Mouse (Mus musculus): ENCODE data around the gene Mbd4.

Mbd4 gene

GRCm38 (mm10) chr6:115814104-115814503 lies 39.1 kb downstream of the Mbd4 start:
- no peak for DNase-seq (ENCODE audit: extremely low read depth, low read depth, low spot score)

GRCm38 (mm10) chr6:115811606-115812005 lies 41.6 kb downstream of the Mbd4 start:
- no peak for DNase-seq (ENCODE audit: extremely low read depth, low read depth, low spot score)

- DNase-seq (ENCODE audit: extremely low read depth, low read depth, low spot score): peak; percentile 63
Observed at GRCm38 (mm10) chr6:115808488-115809231, 44.5 kb downstream of the Mbd4 start, which contains the start of gene Rpl32. TSS of gene Rpl32 (minus strand) at chr6:115808747.

- no peak for DNase-seq (ENCODE audit: extremely low read depth, low read depth, low spot score)
Observed at GRCm38 (mm10) chr6:115808196-115808487, 45.0 kb downstream of the Mbd4 start.

GRCm38 (mm10) chr6:115807464-115808195 lies 45.5 kb downstream of the Mbd4 start:
- DNase-seq (ENCODE audit: extremely low read depth, low read depth, low spot score): no peak

DNA sequence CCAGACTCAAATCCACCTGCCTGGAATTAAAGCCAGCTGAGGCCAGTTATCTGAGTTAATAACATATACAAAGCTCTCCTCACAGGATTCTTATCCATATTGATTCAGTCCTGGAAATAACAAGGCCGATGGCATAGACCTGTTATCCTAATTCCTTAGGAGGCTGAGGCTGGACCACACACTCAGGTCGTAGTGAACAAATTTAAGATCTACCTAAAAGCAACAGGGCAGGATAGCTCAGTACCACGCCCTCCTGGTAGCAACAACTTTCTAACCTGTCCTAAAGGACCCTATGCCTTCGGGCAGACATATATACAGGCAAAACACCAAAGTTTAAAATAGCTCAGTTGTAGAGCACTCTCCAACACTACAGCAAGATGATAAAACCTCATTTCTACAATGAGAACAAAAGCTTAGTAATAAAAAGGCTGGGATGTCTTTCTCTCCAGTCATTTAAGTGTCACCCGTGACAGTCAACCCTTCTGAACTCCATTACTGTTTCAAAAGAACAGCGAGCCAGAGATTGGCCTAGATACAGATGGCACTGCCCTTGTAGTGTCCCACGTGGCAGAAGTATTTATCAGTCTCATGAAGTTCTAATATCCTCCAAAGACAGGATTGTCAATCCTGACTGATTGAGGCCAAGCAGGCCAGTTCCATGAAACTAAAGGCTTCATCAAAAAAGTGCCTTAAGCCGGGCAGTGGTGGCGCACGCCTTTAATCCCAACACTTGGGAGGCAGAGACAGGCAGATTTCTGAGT lies 48.6 kb downstream of the Mbd4 start:
- DNase-seq (ENCODE audit: extremely low read depth, low read depth, low spot score): no peak

DNA sequence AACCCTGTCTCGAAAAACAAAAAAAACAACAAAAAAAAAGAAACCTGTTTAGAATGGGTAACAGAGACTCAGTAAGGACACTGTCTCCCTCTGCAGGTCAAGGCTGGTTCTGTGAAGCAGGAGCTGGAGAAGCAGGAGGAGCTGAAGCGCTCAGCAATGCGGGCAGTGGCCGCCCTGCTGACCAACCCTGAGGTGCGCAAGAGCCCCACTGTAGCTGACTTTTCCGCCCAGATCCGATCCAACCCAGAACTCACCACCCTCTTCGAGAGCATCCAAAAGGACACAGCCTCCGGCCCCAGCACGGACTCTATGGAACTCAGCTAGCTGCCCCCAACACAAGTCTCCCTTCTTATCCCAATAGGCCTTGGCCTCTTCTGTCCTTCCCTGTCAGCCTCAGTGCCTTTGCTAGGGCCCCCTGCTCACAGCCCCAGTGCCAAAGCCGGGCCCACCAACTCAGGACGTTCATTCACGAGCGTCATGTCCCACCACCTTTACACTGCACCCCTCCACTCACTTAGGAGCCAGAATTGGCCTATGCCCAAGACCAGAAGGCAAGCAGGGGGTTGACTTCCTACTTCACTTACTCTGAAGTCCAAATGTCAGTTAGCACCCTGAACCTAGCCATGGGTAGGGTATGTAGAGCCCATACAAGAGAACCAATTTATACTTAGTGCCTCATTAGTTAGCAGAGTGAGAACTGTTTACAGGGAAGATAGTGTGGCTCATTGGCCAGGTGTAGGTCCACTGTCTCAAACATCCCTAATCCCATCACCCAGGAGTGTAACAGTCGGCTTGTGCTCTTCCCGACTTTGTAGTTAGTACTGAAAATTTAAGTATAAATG lies 49.4 kb downstream of the Mbd4 start:
- no peak for DNase-seq (ENCODE audit: extremely low read depth, low read depth, low spot score)

DNA sequence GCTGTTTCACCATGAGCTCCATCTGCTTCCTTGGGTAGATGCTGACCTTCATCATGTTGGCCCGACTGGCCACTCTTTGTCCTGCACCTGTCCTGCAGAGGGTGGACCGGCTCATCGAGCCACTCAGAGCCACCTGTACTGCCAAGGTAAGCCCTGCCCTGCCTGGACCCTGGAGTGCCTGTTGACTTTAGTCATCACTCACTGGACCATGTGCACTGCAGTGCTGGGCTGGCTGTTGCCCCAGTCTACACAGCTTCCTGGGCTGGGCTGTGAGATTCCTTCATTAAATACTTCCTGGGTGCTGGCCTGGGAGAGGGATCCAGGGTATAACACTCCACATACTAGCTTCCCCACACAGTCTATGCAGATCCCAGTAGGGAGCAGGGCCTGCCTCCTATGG lies 51.4 kb downstream of the Mbd4 start:
- no peak for DNase-seq (ENCODE audit: extremely low read depth, low read depth, low spot score)

DNA sequence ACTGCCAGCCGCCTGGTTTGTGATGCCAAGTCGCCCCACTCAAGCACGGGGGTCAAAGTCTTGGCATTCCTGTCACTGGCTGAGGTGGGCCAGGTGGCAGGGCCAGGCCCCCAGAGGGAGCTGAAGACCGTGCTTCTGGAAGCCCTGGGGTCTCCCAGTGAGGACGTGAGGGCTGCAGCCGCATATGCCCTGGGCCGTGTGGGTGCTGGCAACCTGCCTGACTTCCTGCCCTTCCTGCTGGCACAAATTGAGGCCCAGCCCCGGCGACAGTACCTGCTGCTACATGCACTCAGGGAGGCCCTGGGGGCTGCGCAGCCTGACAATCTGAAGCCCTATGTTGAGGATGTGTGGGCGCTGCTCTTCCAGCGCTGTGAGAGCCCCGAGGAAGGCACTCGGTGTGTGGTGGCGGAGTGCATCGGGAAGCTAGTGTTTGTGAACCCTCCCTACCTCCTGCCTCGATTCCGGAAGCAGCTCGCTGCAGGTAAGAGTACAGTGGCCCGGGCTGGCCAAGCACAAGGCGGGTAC lies 60.4 kb downstream of the Mbd4 start:
- peak; percentile 43 for DNase-seq (ENCODE audit: extremely low read depth, low read depth, low spot score)

GRCm38 (mm10) chr6:115791842-115792686 lies 61.1 kb downstream of the Mbd4 start:
- no peak for DNase-seq (ENCODE audit: extremely low read depth, low read depth, low spot score)

DNA sequence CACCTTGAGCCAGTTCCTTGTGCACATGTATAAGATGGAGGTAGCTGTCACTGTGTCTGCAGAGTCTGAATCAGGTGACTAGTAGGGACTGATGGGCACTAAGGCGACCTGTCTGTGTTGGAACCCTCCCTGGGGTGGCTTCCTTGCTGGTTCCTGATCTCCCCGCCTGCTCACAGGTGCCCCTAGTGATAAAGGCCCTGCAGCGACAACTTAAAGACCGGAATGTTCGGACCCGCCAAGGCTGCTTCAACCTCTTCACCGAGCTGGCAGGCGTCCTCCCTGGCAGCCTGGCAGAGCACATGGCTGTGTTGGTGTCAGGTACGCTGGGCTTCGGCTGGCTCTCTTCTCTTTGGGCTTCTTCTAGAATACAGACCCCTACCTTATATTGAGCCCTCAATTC lies 62.2 kb downstream of the Mbd4 start:
- DNase-seq (ENCODE audit: extremely low read depth, low read depth, low spot score): no peak
